Mouse (Mus musculus) gastrocnemius, adult 2 months (tissue): ENCODE results near the gene Depp1. TPM values are rescaled to one million over a fixed set of nuclear protein-coding genes. Genes with fewer than 3 reads are reported as not detected.
"Not testable (repeated sequence)": the region's sequence is repeated elsewhere in the genome, so short reads cannot be mapped to it uniquely, and the experiment has no call there.

ENCODE experiments used
- DNase-seq: peaks from one replicate; pipeline ENCODE4 v3.0.0; 2022
- H3K27ac ChIP-seq: fragments of 200-600 bp; 2 replicates; pipeline ENCODE4 v1.8.1; 2022; ENCODE audit warnings: mild to moderate bottlenecking
- H3K4me3 ChIP-seq: fragments of 200-600 bp; 2 replicates; pipeline ENCODE4 v1.8.1; 2022; ENCODE audit warnings: mild to moderate bottlenecking, moderate library complexity
- CTCF ChIP-seq: fragments of 200-600 bp; IDR thresholded peaks from 2 replicates; pipeline ENCODE4 v1.8.1; 2022; ENCODE audit warnings: antibody characterized with exemption, mild to moderate bottlenecking, moderate library complexity
- intact Hi-C: fragments of 180-260 bp; cut with DNase I; formaldehyde crosslinking; loops from one replicate; pipeline ENCODE4 v1.15.1; 2025
- long read RNA-seq, 2 experiments: library from polyadenylated mRNA; stranded (forward); transcript quantifications; one replicate each; pipeline ENCODE4 v2.0.0; 2021
- total RNA-seq, 2 experiments: library from RNA; stranded (reverse); gene quantifications; 2 replicates each; pipeline ENCODE4 v1.2.3; 2021

The Depp1 gene
- total RNA-seq, result 10 to 100 TPM in 1 of 2 experiments, 1 to 10 TPM in 1; 6.2 to 24.0 TPM
- long read RNA-seq, experiment 1, transcript Depp1-201 (2 exons, 1,339 nt), result major isoform, 20 of 21 reads
- long read RNA-seq, experiment 1, partial matches to known transcripts, result 0 of 21 reads
- long read RNA-seq, experiment 1, other reads (novel, unspliced or antisense), result 0 of 21 reads
- long read RNA-seq, experiment 2, transcript Depp1-201 (2 exons, 1,339 nt), result major isoform, 10 of 12 reads
- long read RNA-seq, experiment 2, partial matches to known transcripts, result 0 of 12 reads
- long read RNA-seq, experiment 2, other reads (novel, unspliced or antisense), result 0 of 12 reads

GRCm38 (mm10) chr6:116650406-116650805 lies at the start of gene Depp1:
Depp1 (plus strand) TSS chr6:116650609.
- H3K27ac ChIP-seq, result peak within 1 kb of the TSS; percentile 90
- intact Hi-C loops, result loop anchor here (1.0 kb wide), 1 partner anchor 15 kb away; no protein-coding TSS in a partner anchor

DNA sequence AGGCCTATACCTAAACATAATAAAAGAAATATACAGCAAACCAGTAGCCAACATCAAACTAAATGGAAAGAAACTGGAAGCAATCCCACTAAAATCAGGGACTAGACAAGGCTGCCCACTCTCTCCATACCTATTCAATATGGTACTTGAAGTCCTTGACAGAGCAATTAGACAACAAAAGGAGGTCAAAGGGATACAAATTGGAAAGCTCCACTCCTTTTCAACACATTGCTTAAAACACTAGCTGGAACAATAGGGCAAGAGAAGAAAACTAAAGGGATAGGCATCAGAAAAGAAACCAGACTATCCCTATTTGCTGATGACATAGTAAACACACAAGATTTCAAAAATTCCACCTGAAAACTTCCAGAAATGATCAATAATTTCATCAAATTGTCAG lies 49.4 kb upstream of the Depp1 start:
- intact Hi-C loops, result not testable (repeated sequence)

More at GRCm38 (mm10) chr6:116650406-116650805, at the start of gene Depp1:
- peak within 1 kb of the TSS; percentile 74 for H3K4me3 ChIP-seq
- peak; percentile 72 for DNase-seq
- TF ChIP-seq CTCF, result no peak

GRCm38 (mm10) chr6:116607230-116607629 lies 43.2 kb upstream of the Depp1 start:
- Histone ChIP-seq H3K4me3 (no peak overlapping the region), H3K27ac (no peak overlapping the region)
- no peak; the same call in 1 of the 2 replicates for TF ChIP-seq CTCF
- no peak for DNase-seq
- intact Hi-C loops, result no loop called here

More for the DNA sequence above, 49.4 kb upstream of the Depp1 start:
- DNase-seq, H3K4me3 ChIP-seq, H3K27ac ChIP-seq: not testable (repeated sequence)

GRCm38 (mm10) chr6:116615719-116616118 lies 34.7 kb upstream of the Depp1 start:
- intact Hi-C loops, result no loop called here
- H3K27ac ChIP-seq, result no peak overlapping the region
- H3K4me3 ChIP-seq, result no peak overlapping the region
- TF ChIP-seq CTCF, result no peak
- no peak for DNase-seq

- no peak for DNase-seq
- Histone ChIP-seq H3K4me3 (no peak overlapping the region), H3K27ac (no peak overlapping the region)
- TF ChIP-seq CTCF, result peak; percentile 25; the same call in 1 of the 2 replicates
- intact Hi-C loops, result no loop called here
Observed at GRCm38 (mm10) chr6:116618073-116618472, 32.3 kb upstream of the Depp1 start.

- intact Hi-C loops, result no loop called here
- TF ChIP-seq CTCF, result no peak
- Histone ChIP-seq H3K4me3 (no peak overlapping the region), H3K27ac (no peak overlapping the region; the same call in 1 of the 2 replicates)
- no peak for DNase-seq
Observed at GRCm38 (mm10) chr6:116621318-116622023, 28.9 kb upstream of the Depp1 start.

- DNase-seq, H3K27ac ChIP-seq, intact Hi-C loops, H3K4me3 ChIP-seq: not testable (repeated sequence)
Observed at GRCm38 (mm10) chr6:116626417-116626816, 24.0 kb upstream of the Depp1 start.

GRCm38 (mm10) chr6:116628095-116628494 lies 22.3 kb upstream of the Depp1 start:
- peak overlapping the region; percentile 88 for H3K27ac ChIP-seq
- TF ChIP-seq CTCF, result no peak
- peak overlapping the region; percentile 93 for H3K4me3 ChIP-seq
- no peak for DNase-seq
- intact Hi-C loops, result no loop called here

- DNase-seq, result peak; percentile 77
- intact Hi-C loops, result no loop called here
- Histone ChIP-seq H3K4me3 (peak within 1 kb of the TSS; percentile 93), H3K27ac (peak within 1 kb of the TSS; percentile 88)
- TF ChIP-seq CTCF, result no peak
Observed at GRCm38 (mm10) chr6:116628539-116629171, 21.8 kb upstream of the Depp1 start, which contains the start of gene Zfp422. Zfp422 (minus strand) TSS chr6:116628999.

- intact Hi-C loops, result loop anchor here (5.0 kb wide), 1 partner anchor 1933 kb away; the partner anchor contains the start of gene Ankrd26
Observed at GRCm38 (mm10) chr6:116629766-116630165, 20.6 kb upstream of the Depp1 start.

GRCm38 (mm10) chr6:116632129-116632528 lies 18.3 kb upstream of the Depp1 start:
- Histone ChIP-seq H3K27ac (no peak overlapping the region), H3K4me3 (no peak overlapping the region)
- intact Hi-C loops, result loop anchor here (5.0 kb wide), 1 partner anchor 1930 kb away; the partner anchor contains the start of gene Ankrd26
- TF ChIP-seq CTCF, result peak; percentile 94
- DNase-seq, result peak; percentile 83

More at GRCm38 (mm10) chr6:116629766-116630165, 20.6 kb upstream of the Depp1 start:
- no peak for TF ChIP-seq CTCF
- H3K4me3 ChIP-seq, result no peak overlapping the region
- DNase-seq, result no peak
- no peak overlapping the region for H3K27ac ChIP-seq
